Mouse (Mus musculus): ENCODE results near the gene Gkap1. TPM values are rescaled to one million over a fixed set of nuclear protein-coding genes. Genes with fewer than 3 reads are reported as not detected.

Gene Gkap1
- 14.7 and 15.5 TPM in 2 replicates for polyA plus RNA-seq (2015; fragmentation: Nextera tagmentation; extraction: Ambion mirVana)

- Histone ChIP-seq H3K27ac (ENCODE audit: low read depth, low read length) (peak within 1 kb of the TSS; percentile 64; the same call in 1 of the 2 replicates), H3K27me3 (replicated peaks; ENCODE audit: control insufficient read depth, insufficient read depth, low read length) (no peaks in the 10 kb centered on the region), H3K4me2 (replicated peaks; ENCODE audit: low read depth) (peak within 1 kb of the TSS; percentile 96), H3K4me3 (ENCODE audit: low read depth, low read length) (peak within 1 kb of the TSS; percentile 81), H3K36me3 (ENCODE audit: control insufficient read depth, insufficient read depth) (no peaks in the 10 kb centered on the region), H3K4me1 (replicated peaks; ENCODE audit: control insufficient read depth, insufficient read depth, low read length) (no peaks in the 10 kb centered on the region), H3K9ac (ENCODE audit: low read depth, low read length) (peak within 1 kb of the TSS; percentile 78), H3K9me3 (ENCODE audit: control insufficient read depth) (no peaks in the 10 kb centered on the region)
- 82% methylated on average over 8 of the region's 8 CpGs for WGBS
- TF ChIP-seq CTCF (IDR thresholded peaks at IDR 0.05; ENCODE audit: low read depth), result no peak
- no peak for ATAC-seq
Measured at GRCm38 (mm10) chr13:58275599-58275998, at the start of gene Gkap1. Gene Gkap1, minus strand, starts transcription at chr13:58275699.

GRCm38 (mm10) chr13:58317768-58318167, 42.3 kb upstream of the Gkap1 start:
- no peak for TF ChIP-seq CTCF (IDR thresholded peaks at IDR 0.05; ENCODE audit: low read depth)
- no peak for ATAC-seq
- H3K4me1 ChIP-seq (replicated peaks; ENCODE audit: control insufficient read depth, insufficient read depth, low read length), result no peaks in the 10 kb centered on the region
- H3K9ac ChIP-seq (ENCODE audit: low read depth, low read length), result no peak overlapping the region
- H3K9me3 ChIP-seq (ENCODE audit: control insufficient read depth), result no peaks in the 10 kb centered on the region
- no peak overlapping the region for H3K4me3 ChIP-seq (ENCODE audit: low read depth, low read length)
- H3K27me3 ChIP-seq (replicated peaks; ENCODE audit: control insufficient read depth, insufficient read depth, low read length), result no peaks in the 10 kb centered on the region
- WGBS, result 56% methylated on average over 2 of the region's 2 CpGs
- H3K27ac ChIP-seq (ENCODE audit: low read depth, low read length), result no peak overlapping the region
- H3K4me2 ChIP-seq (replicated peaks; ENCODE audit: low read depth), result no peak overlapping the region
- H3K36me3 ChIP-seq (ENCODE audit: control insufficient read depth, insufficient read depth), result no peaks in the 10 kb centered on the region

GRCm38 (mm10) chr13:58314991-58315390, 39.5 kb upstream of the Gkap1 start:
- H3K4me1 ChIP-seq (replicated peaks; ENCODE audit: control insufficient read depth, insufficient read depth, low read length), result no peaks in the 10 kb centered on the region
- H3K9ac ChIP-seq (ENCODE audit: low read depth, low read length), result no peak overlapping the region
- no peak overlapping the region for H3K27ac ChIP-seq (ENCODE audit: low read depth, low read length)
- TF ChIP-seq CTCF (IDR thresholded peaks at IDR 0.05; ENCODE audit: low read depth), result no peak
- no peaks in the 10 kb centered on the region for H3K27me3 ChIP-seq (replicated peaks; ENCODE audit: control insufficient read depth, insufficient read depth, low read length)
- ATAC-seq, result no peak
- no peaks in the 10 kb centered on the region for H3K36me3 ChIP-seq (ENCODE audit: control insufficient read depth, insufficient read depth)
- H3K4me2 ChIP-seq (replicated peaks; ENCODE audit: low read depth), result no peak overlapping the region
- H3K9me3 ChIP-seq (ENCODE audit: control insufficient read depth), result no peaks in the 10 kb centered on the region
- H3K4me3 ChIP-seq (ENCODE audit: low read depth, low read length), result no peak overlapping the region
- WGBS, result 56% methylated on average over 6 of the region's 6 CpGs

GRCm38 (mm10) chr13:58313758-58314157, 38.3 kb upstream of the Gkap1 start:
- Histone ChIP-seq H3K4me1 (replicated peaks; ENCODE audit: control insufficient read depth, insufficient read depth, low read length) (no peaks in the 10 kb centered on the region), H3K27ac (ENCODE audit: low read depth, low read length) (no peak overlapping the region), H3K27me3 (replicated peaks; ENCODE audit: control insufficient read depth, insufficient read depth, low read length) (no peaks in the 10 kb centered on the region), H3K9ac (ENCODE audit: low read depth, low read length) (no peak overlapping the region), H3K4me2 (replicated peaks; ENCODE audit: low read depth) (no peak overlapping the region), H3K36me3 (ENCODE audit: control insufficient read depth, insufficient read depth) (no peaks in the 10 kb centered on the region), H3K9me3 (ENCODE audit: control insufficient read depth) (no peaks in the 10 kb centered on the region), H3K4me3 (ENCODE audit: low read depth, low read length) (no peak overlapping the region)
- WGBS, result 77% methylated on average over 3 of the region's 3 CpGs
- ATAC-seq, result no peak
- no peak for TF ChIP-seq CTCF (IDR thresholded peaks at IDR 0.05; ENCODE audit: low read depth)

- TF ChIP-seq CTCF (IDR thresholded peaks at IDR 0.05; ENCODE audit: low read depth), result peak; percentile 53
- Histone ChIP-seq H3K9me3 (ENCODE audit: control insufficient read depth) (no peaks in the 10 kb centered on the region), H3K9ac (ENCODE audit: low read depth, low read length) (no peak overlapping the region), H3K4me2 (replicated peaks; ENCODE audit: low read depth) (no peak overlapping the region), H3K36me3 (ENCODE audit: control insufficient read depth, insufficient read depth) (no peaks in the 10 kb centered on the region), H3K27ac (ENCODE audit: low read depth, low read length) (no peak overlapping the region), H3K27me3 (replicated peaks; ENCODE audit: control insufficient read depth, insufficient read depth, low read length) (no peaks in the 10 kb centered on the region), H3K4me3 (ENCODE audit: low read depth, low read length) (no peak overlapping the region), H3K4me1 (replicated peaks; ENCODE audit: control insufficient read depth, insufficient read depth, low read length) (no peaks in the 10 kb centered on the region)
- no peak for ATAC-seq
- 53% methylated on average over 3 of the region's 3 CpGs for WGBS
Measured at GRCm38 (mm10) chr13:58311351-58311750, 35.9 kb upstream of the Gkap1 start.

- H3K36me3 ChIP-seq (ENCODE audit: control insufficient read depth, insufficient read depth), result no peaks in the 10 kb centered on the region
- H3K27me3 ChIP-seq (replicated peaks; ENCODE audit: control insufficient read depth, insufficient read depth, low read length), result no peaks in the 10 kb centered on the region
- ATAC-seq, result no peak
- no peak overlapping the region for H3K9ac ChIP-seq (ENCODE audit: low read depth, low read length)
- H3K4me2 ChIP-seq (replicated peaks; ENCODE audit: low read depth), result no peak overlapping the region
- H3K4me1 ChIP-seq (replicated peaks; ENCODE audit: control insufficient read depth, insufficient read depth, low read length), result no peaks in the 10 kb centered on the region
- TF ChIP-seq CTCF (IDR thresholded peaks at IDR 0.05; ENCODE audit: low read depth), result no peak
- H3K4me3 ChIP-seq (ENCODE audit: low read depth, low read length), result no peak overlapping the region
- no peak overlapping the region for H3K27ac ChIP-seq (ENCODE audit: low read depth, low read length)
- WGBS, result 52% methylated on average over 8 of the region's 8 CpGs
- no peaks in the 10 kb centered on the region for H3K9me3 ChIP-seq (ENCODE audit: control insufficient read depth)
Measured at GRCm38 (mm10) chr13:58309499-58309898, 34.0 kb upstream of the Gkap1 start.

- Histone ChIP-seq H3K9ac (ENCODE audit: low read depth, low read length) (no peak overlapping the region), H3K4me1 (replicated peaks; ENCODE audit: control insufficient read depth, insufficient read depth, low read length) (no peaks in the 10 kb centered on the region), H3K9me3 (ENCODE audit: control insufficient read depth) (no peaks in the 10 kb centered on the region), H3K27me3 (replicated peaks; ENCODE audit: control insufficient read depth, insufficient read depth, low read length) (no peaks in the 10 kb centered on the region), H3K36me3 (ENCODE audit: control insufficient read depth, insufficient read depth) (no peaks in the 10 kb centered on the region), H3K4me3 (ENCODE audit: low read depth, low read length) (no peak overlapping the region), H3K4me2 (replicated peaks; ENCODE audit: low read depth) (no peak overlapping the region), H3K27ac (ENCODE audit: low read depth, low read length) (no peak overlapping the region)
- 92% methylated on average over 5 of the region's 5 CpGs for WGBS
- ATAC-seq, result no peak
- TF ChIP-seq CTCF (IDR thresholded peaks at IDR 0.05; ENCODE audit: low read depth), result no peak
Measured at GRCm38 (mm10) chr13:58307453-58307852, 32.0 kb upstream of the Gkap1 start.
